Mouse (Mus musculus): ENCODE measurements around the gene Mybpc2.

Gene Mybpc2

DNA sequence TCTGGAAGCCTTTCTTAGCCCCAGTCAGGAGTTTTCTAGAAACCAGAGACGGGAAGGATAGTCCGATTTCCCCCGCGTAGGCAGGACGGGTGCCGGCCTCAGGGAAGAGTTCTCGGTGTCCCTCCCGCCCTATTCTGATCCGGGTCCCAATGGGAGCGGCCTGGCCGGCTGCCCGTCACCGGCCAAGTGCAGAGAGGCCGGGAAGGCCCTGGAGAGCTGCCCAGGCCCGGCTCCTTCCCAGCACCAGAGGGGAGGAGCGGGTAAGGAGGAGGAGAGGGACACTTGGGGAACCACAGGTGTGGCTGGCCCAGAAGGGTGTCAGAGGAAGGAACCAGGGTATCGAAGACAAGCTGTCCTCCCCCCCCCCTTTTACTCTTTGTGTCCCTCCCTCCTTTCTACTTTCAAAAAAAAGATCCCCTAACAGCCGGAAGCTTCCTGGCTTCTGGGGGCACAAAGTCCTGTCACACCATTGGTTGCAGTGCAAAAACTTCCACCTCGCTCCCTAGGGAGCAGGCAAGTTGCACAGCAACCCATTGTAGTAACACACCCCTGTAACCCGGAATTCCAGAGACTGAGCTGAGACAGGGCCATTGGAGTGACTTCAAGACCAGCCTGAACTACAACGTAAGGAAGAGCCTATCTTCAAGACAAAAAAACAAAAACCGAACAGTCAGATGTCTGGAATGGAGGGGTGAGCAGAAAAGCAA lies 823 bp upstream of the Mybpc2 start:
- no peak for DNase-seq (ENCODE audit: low read depth)

- no peak for DNase-seq (ENCODE audit: low read depth)
Observed at GRCm38 (mm10) chr7:44523056-44523455, 1.4 kb downstream of the Mybpc2 start.

- peak; percentile 10 for DNase-seq (ENCODE audit: low read depth)
Observed at GRCm38 (mm10) chr7:44521710-44522109, 2.7 kb downstream of the Mybpc2 start.

DNA sequence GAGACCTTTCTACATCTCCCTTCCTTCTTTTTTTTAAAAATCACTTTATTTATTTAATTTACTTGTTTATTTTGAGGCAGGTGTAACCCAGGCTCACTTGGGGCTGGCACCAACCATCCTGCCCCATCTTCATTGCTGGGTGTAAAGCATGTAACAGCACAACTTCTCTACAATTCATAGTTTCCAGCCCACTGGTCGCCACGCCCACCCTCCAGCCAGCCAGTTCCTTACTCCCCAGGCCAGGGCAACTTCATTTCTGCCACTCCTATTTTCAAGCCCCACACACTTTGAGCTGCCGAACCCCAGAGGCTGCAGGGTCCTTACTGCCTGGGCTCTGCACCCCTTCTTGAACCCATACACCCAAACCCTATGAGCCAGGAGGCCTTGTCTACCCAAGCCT lies 3.5 kb downstream of the Mybpc2 start:
- DNase-seq (ENCODE audit: low read depth), result no peak

DNA sequence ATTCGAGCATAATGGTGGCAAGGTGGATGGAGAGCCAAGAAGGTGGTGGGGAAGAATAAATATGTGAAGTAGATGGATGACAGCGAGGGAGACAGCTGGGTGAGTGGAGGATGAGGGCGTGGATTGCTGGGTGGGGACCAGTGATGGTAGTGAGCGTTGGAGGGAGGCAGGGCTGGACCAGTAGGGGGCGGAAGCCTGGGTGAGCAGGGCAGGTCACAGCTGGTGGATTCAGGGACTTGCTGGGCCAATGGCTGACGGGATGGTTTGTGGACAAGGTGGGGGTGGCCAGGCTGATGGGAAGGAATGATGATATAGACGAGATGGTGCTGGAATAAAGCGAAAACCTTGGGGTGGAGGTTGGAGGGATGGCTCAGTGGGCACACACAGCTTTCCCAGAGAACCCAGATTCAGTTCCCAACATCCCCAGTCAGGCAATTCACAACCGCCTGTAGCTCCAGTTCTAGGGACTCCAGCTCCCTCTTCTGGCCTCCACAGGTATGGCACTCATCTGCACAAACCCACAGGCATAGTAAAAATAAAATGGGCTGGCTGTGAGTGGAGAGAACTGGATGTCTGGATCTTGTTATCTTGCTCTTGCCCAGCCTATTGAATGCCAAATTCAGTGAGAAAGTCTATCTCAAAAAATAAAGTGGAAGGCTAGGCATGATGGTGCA lies 5.1 kb downstream of the Mybpc2 start:
- peak; percentile 42 for DNase-seq (ENCODE audit: low read depth)

GRCm38 (mm10) chr7:44507491-44507890 lies 17.0 kb downstream of the Mybpc2 start:
- peak; percentile 71 for DNase-seq (ENCODE audit: low read depth)

DNA sequence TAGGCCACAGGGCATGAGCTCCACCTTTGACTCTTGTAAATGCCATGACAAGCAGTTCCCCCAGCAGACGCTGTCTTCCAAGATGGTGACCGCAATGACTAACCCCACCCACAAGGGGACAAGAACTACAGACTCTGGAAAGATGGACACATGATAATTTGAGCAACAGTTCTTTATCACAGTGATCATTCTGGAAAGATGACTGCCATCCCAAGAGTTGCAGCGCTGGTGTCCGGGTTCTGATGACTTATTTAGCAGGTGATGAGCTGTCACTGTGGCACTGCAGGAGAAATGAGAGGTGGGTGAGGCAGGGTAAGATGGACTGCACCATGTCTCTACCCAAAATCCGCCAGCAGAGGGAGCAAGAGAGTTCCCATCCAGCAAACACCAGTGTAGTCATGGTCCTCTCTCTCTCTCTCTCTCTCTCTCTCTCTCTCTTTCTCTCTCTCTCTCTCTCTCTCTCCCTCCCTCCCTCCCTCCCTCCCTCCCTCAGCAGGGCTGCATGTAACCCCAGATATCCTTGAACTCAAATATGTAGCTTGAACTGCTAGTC lies 22.8 kb downstream of the Mybpc2 start:
- DNase-seq (ENCODE audit: low read depth), result peak; percentile 81

GRCm38 (mm10) chr7:44500046-44500445 lies 24.4 kb downstream of the Mybpc2 start:
- DNase-seq (ENCODE audit: low read depth), result no peak

DNA sequence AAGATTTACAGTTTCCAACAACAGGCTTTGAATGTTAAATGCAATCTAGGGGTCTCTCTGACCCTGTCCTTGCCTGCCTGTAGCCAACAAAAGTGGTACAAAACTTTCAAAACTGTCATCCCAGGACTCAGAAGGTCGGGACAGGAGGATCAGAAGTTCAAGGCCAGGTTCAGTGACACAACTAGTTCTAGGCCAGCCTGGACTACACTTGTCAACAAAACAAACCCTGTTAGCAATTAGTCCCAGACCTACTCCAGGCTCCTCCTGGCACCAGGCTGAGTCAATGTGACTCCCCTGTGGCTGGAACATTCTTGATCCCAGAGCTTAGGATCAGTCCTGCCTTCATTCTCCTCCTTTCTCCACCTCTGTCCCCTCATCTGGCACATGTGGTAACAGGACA lies 25.5 kb downstream of the Mybpc2 start:
- DNase-seq (ENCODE audit: low read depth), result no peak

DNA sequence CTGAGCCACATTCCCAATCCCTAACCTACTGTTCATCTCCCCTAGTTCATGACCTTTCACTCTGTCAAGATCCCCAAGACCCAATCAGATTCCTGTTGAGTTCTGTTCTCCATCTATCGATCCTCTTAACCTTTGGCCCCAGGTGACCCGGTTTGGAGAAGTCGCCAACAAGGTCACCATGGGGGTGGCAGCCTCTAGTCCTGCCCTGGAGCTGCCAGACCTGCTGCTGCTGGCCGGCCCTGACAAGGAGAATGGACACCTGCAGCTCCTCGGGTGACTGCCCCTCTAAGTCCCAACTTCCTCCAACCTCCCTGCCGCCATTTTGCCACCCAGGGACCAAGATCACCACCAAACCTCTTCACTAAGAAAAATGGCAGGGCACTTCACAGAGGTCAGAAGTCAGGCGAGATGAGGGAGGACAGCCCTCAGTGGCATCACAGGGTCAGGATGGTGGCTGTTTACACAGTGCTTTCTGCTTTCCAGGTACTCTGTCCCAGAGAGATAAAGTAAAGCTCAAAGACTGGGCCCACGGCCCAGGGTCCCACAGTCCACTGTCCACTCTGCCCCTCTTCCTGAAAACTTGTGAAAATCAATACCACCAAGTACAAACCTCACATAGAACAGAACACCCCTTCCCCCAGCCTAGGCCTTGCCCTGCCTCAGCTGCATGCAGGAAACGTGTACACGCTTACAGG lies 26.9 kb downstream of the Mybpc2 start:
- no peak for DNase-seq (ENCODE audit: low read depth)

DNA sequence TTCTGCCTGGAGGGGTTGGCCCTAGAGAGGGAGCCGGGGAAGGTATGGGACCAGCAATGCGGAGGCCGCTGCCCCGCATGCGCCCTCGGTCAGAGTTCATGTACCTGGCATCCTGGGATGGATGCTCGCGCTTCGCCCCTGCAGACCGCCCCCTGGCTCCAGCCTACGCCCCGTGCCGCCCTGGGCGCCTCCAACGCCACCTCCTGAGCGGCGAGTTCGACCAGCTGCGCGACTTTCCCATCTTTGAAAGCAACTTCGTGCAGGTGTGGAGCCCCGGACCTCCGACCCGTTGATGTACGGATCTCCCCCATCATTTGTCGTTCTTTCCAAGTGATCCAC lies 27.7 kb downstream of the Mybpc2 start:
- DNase-seq (ENCODE audit: low read depth), result no peak

DNA sequence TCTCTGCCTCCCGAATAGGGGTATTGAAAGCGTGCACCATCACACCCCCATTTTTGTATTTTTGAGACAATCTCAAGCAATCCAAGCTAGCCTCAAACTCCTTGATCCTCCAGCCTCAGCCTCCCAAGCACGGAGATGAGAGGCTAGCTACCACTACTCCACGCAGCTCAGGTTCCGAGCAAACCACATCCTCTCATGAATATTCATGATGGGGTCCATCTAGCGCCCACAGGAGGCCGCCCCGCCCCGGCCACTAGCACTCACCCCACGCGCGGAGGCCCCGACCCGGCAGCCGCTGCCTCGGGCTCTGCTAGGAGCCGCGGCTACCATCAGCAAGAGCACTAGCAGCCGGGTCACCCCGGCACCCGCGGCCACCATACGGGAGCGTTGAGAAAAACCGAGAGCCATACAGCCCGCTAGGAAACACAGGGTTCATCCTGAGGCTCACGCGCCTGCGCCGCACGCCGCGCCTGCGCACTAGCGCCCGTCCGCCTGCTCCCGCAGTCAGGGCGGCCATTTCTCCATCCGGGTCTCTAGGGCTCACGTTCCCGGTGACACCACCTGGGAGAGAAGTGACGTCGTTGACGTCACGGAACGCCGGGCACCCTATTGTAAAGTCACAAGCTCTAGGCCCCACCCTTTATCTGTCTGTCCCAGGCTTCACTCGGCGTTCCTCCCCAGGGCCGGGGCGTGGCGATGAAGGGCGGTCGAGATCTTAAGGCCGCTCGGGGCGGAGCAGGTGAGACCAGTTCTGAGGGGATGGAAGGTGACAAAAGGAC lies 28.3 kb downstream of the Mybpc2 start, which contains the start of the genes Emc10 and Fam71e1:
Gene Emc10 (minus strand): TSS at position 538 of the 779 bp plus-strand sequence.
Gene Fam71e1 (plus strand): TSS at position 590 of the 779 bp plus-strand sequence.
- DNase-seq (ENCODE audit: low read depth), result peak; percentile 99

GRCm38 (mm10) chr7:44495086-44495485 lies 29.4 kb downstream of the Mybpc2 start:
- no peak for DNase-seq (ENCODE audit: low read depth)

DNA sequence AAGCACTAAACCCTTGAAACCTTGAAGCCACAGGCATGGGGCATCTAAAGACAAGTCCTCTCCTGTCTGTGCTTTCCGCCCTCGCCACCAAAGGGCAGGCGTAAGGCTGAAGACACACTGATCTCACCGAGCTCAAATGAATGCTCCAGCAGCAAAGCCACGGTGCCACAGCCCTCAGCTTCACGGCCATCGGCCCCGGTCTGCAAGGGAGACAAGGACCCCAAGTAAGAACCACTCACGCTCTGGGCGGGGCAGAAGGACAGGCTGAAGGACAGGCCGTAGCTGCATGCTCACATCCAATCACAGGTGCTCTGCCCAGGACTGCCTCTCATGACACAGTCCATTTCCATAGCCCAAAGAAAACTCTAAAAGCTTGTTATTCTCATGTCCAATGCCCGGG lies 29.8 kb downstream of the Mybpc2 start:
- no peak for DNase-seq (ENCODE audit: low read depth)

DNA sequence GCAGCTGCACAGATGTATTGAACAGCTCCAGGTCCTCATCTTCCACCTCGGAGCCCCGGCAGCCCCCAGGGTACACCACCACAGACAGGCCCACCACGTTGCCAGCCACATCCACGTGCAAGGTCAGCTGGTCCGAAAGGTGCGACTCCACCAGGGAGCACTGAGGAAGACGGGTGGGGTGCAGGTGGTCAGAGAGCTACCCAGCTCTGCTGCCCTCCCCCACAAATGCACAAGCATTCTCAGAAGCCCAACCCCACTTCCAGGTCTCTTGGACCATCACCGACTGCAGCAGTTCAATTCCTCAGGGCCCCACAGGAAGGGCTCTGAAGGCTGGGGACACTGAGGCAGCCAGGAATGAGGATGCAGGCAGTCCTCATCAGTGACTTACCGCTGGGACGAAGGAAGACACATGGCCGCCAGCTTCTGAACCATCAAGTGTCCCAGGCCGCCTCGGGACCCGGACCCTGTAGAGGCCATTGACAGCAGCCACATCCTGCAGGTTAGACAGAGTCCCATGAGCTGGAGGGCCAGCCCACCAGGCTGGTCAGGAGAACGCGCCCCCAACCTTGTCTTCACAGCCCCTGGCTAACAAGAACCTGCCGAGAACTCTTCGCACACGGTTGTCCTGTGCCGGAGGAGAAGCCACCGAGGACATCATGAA lies 32.2 kb downstream of the Mybpc2 start:
- no peak for DNase-seq (ENCODE audit: low read depth)

DNA sequence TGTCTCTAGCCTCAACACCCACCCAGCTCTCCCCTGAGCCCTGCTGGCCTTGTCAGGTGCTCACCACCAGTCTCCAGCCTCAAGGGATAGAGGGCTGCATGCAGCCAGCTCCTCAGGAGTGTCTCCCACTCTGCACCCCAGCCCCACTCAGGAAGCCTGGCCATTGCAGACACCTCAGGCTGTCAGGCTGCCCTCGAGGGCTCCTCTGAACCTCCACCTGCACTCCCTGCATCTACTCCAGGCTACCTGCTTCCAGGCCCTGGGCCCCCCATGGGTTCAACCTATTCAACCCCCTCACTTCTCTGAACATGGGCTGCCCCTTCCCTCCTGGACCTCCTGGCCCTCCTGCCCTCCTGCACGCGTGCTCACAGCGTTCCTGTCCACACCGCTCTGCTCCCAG lies 33.1 kb downstream of the Mybpc2 start:
- DNase-seq (ENCODE audit: low read depth), result no peak

DNA sequence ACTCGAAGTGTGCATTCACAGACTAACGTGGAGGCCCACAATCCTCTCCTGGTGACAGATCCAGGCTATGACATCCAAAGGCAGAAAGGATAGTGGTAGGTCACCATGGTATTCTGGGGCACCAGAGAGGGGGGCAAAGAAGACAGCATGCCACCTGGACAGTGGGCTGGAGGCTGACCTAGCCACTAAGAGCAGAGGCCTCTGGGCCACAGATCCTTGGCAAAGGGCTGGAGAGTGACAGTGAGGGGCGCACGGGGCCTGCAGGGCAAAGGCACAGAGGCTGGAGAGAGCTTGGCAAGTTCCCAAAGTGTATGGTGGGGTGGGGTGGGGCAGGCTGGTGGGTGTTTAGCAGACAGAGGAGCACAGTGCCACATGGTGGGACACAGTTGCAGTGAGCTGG lies 34.2 kb downstream of the Mybpc2 start:
- no peak for DNase-seq (ENCODE audit: low read depth)

DNA sequence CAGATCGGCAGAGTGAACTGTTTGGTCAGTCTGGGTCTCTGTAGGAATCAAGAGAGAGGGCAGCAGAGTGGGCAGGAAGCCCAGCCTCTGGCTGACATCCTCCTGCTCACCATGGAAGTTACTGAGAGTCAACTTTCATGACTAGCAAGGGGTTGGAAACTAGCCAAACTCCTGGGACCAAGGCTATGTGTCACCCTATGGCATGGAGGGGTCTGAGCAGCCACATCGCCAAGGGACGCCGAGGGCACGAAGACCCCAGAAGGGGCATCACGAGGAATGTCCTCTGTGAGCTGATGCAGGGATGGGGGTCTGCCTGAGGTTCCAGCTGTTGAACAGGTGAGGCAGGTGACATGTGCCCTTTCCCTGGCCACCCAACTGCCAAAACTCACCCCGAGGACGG lies 35.9 kb downstream of the Mybpc2 start:
- DNase-seq (ENCODE audit: low read depth), result peak; percentile 23

- no peak for DNase-seq (ENCODE audit: low read depth)
Observed at GRCm38 (mm10) chr7:44487936-44488335, 36.5 kb downstream of the Mybpc2 start.

GRCm38 (mm10) chr7:44486927-44487575 lies 37.4 kb downstream of the Mybpc2 start:
- DNase-seq (ENCODE audit: low read depth), result no peak
